Mouse (Mus musculus): ENCODE data around the gene D5Ertd579e. TPM values are rescaled to one million over a fixed set of nuclear protein-coding genes. Genes with fewer than 3 reads are reported as not detected.

The D5Ertd579e gene
- total RNA-seq, 2 experiments from 2014 or later = 100 to 103 TPM

DNA sequence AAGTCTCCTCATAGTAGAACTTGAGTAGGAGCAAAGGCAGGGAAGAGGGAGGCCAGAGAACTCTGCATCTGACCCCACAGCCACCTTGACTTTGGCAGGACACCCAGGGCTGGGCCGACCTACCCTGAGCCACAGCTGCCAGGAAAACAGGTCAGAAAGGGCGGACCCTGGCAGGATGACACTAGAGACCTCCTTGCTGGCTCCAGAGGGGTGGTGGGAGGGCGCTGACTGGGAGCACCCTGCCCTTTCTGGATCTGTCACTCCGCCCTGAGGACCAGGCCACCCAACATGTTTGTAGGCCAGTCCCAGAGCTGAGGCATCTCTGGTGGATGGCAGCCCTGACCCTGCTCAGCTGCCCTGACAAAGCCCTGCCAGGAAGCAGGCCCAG lies 33.3 kb upstream of the D5Ertd579e start:
- no peak for TF ChIP-seq CTCF (conservative IDR thresholded peaks at IDR 0.05)
- no peak overlapping the region for H3K4me3 ChIP-seq
- H3K27ac ChIP-seq = no peak overlapping the region
- no peak for DNase-seq (ENCODE audit: low spot score in 2 of 2)

DNA sequence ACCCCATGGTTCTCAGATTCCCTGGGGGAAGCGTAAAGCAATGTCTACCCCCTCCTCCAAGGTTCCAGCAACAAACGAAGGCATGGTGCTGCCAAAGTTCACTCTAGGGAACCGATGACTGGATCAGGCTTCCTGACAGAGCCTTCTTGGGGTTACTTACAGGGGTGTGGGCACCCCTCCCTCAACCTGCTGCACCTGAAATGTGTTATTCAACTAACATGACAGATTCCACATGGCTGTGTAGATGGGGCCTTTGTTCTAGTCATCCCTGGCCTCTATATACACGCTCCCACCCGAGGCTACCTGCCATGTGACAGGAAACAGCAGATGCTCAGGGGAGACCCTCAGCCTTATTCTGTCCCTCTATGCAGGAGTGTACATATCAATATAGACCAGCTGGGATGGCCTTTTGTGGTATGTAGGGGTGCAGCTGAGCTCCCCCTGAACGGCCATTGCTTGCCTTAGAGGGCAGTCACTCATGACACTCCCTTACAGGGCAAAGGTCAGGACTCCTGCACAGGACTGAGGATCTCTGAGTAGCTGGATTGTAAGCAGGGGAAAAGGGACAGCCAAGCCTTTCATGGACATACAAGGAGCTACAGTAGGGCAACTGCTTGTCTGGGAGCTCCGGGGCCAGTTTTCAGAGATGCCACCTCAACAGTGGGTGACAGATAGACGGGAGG lies 32.7 kb upstream of the D5Ertd579e start:
- Histone ChIP-seq H3K27ac (no peak overlapping the region), H3K4me3 (no peak overlapping the region)
- no peak for DNase-seq (ENCODE audit: low spot score in 2 of 2)
- TF ChIP-seq CTCF (conservative IDR thresholded peaks at IDR 0.05) = no peak

DNA sequence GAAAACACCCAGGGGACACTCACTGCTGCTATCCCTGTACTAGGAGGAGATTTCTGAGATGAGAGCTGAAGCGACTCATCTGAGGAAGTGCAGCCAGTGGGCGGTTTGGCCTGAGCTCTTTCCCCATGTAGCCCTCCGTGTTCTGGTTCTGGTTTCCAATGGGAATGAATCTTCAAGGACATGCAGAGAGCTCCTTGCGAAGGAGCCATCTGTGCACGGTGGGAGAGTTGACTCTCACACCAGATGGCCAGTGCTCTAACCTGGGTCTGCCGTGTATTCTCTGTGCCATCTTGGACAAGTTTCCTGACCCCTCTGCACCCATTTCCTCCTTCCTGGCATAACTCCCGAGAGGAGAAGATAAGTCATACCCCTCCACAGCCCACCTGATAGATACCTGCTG lies 32.0 kb upstream of the D5Ertd579e start:
- DNase-seq (ENCODE audit: low spot score in 2 of 2) = no peak
- Histone ChIP-seq H3K4me3 (no peak overlapping the region), H3K27ac (no peak overlapping the region)
- no peak for TF ChIP-seq CTCF (conservative IDR thresholded peaks at IDR 0.05)

DNA sequence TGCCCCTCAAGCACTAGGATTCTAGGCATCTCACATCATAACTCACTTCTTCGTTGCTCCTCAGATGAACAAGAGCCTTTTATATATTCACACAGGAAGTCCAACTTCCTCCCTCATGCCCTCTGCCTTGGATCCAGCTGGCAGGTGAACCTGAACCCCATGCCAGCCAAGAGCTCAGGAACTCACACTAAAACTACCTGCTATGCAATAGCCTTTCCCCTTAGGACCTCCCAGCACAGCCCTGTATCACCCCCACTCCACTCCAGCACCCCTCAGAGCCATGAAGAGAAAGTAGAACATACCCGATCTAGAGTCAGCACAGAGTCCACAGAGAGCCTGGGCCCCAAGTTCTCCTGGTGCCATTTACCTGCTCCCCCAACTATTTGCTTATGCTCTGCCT lies 31.3 kb upstream of the D5Ertd579e start:
- DNase-seq (ENCODE audit: low spot score in 2 of 2) = no peak
- Histone ChIP-seq H3K27ac (no peak overlapping the region), H3K4me3 (no peak overlapping the region)
- no peak for TF ChIP-seq CTCF (conservative IDR thresholded peaks at IDR 0.05)

DNA sequence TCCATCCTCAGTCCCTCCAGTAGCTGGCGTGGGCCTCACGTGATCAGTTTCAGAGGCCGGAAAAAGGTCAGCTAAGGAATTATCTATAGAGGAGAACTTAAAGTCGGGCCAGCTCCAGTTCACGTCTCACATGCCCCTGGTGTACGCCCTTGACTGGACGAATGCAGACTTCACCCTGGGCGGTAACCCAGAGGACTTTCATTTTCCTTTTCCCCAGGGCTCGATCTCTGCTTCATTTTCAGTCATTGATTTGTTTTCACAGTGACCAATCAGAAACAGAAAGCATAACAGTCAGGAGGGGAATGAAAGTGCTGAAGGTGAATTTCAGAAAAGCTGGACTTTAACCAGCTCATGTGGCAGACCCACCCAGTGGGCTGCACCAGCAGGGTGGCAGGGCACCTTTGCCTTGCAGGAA lies 30.6 kb upstream of the D5Ertd579e start:
- TF ChIP-seq CTCF (conservative IDR thresholded peaks at IDR 0.05) = no peak
- Histone ChIP-seq H3K4me3 (no peak overlapping the region), H3K27ac (no peak overlapping the region)
- DNase-seq (ENCODE audit: low spot score in 2 of 2) = no peak

DNA sequence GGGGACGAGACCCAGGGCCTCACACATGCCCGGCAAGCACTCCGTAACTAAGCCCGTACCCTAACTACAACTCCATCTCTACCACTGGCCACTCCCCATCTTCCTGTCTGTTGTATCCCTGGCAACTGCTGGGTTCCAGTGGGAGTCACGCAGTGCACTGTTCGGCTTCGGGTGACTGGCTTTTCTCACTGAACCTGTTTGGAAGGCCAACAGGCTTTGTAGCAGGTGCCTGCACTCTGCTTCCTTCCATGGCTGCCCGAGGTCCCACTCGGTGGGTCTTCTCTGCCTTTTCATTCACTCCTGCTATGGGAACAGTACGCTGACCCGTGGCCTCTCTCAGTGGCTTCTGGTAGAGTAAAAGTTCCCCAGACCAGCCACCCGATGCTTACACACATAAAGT lies 30.0 kb upstream of the D5Ertd579e start:
- no peak for TF ChIP-seq CTCF (conservative IDR thresholded peaks at IDR 0.05)
- DNase-seq (ENCODE audit: low spot score in 2 of 2) = no peak
- Histone ChIP-seq H3K4me3 (no peak overlapping the region), H3K27ac (no peak overlapping the region)

DNA sequence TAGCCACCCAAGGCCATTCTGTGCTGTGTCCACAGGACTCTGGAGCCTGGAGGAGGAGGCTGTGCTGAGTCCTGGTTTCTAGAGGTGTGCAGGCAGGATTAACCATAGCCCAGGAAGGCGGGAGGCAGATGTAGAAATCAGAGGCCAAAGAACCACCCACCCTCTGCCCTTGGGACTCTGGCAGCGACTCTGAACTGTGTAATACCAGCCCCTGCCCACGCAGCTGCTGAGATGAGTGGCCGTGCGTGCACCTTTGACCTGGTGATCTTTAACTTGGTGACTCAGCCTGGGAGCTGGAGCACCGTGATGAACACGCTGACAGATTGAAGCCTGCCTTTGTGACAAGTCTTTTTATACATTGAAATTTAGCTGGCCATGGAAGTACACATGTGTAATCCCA lies 28.4 kb upstream of the D5Ertd579e start:
- no peak for DNase-seq (ENCODE audit: low spot score in 2 of 2)
- Histone ChIP-seq H3K4me3 (no peak overlapping the region), H3K27ac (no peak overlapping the region)
- TF ChIP-seq CTCF (conservative IDR thresholded peaks at IDR 0.05) = no peak

DNA sequence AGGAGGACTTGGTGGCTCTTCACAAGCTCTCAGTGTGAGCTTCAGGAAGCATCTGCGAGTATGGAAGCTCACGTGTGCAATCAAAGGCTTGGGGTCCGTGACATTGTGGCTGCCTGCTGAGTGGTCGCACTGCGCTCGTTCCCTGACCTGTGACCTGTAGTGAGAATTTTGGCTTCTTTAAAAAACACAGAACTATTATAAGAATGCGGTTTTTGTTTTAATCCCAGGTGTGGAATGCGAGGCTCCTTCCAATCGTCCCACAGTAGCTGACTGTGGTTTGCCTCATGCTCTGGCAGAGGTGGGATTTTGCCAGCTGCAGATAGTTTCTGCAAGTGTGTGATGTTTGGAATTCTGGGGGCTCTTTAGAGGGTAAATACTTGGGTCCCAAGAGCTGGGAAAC lies 27.5 kb upstream of the D5Ertd579e start:
- no peak for TF ChIP-seq CTCF (conservative IDR thresholded peaks at IDR 0.05)
- Histone ChIP-seq H3K4me3 (no peak overlapping the region), H3K27ac (no peak overlapping the region)
- DNase-seq (ENCODE audit: low spot score in 2 of 2) = no peak

DNA sequence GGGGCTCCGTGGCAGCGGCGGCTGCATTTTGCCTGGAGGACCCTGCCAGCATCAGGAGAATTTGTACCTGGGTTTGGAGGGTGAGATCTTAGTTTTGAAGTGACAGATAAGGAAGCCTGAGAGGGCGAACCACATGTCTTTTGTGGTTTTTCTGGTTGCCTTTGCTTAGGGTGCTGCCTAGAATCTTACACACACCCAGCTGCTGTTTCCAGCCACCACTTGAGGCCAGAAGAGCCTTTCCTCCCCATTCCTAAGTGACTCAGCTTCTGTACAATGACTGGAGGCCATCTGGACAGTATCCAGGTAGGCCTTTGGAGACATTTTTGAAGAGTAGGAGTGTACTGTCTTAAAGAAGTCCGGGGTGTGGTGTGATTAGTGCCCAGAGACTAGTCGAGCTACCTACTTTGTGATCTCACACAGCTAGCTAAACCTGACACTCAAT lies 26.6 kb upstream of the D5Ertd579e start:
- Histone ChIP-seq H3K27ac (no peak overlapping the region), H3K4me3 (no peak overlapping the region)
- no peak for TF ChIP-seq CTCF (conservative IDR thresholded peaks at IDR 0.05)
- no peak for DNase-seq (ENCODE audit: low spot score in 2 of 2)

DNA sequence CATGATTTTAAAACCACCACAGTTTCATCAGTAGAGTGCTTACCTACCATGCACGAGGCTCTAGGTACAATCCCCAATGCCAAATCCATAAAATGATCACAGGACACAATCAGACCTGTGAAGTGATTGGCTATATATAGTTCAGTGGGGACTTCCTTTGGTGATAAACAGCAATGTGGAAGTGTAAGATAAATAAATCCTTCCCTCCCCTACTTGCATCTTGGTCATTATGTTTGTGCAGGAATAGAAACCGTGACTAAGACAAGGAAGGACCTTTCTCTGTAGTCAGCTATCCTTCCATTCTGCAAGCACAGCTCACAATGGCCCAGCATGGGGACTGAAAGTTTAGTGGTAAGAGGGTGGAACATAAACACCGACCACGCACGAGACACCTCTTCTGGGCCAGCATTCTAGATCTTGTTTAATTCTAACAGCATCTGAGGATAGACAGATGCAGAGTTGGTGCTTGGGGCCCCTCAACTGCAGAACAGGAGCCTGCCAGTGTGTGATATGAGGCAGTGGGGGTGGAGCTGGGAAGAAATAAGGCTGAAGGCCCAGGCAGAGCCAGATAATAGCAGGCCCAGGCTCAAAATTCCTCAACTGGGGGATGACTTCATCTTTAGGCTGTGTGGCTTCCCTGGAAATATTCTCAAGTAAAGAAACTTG lies 25.0 kb upstream of the D5Ertd579e start:
- DNase-seq (ENCODE audit: low spot score in 2 of 2) = no peak

DNA sequence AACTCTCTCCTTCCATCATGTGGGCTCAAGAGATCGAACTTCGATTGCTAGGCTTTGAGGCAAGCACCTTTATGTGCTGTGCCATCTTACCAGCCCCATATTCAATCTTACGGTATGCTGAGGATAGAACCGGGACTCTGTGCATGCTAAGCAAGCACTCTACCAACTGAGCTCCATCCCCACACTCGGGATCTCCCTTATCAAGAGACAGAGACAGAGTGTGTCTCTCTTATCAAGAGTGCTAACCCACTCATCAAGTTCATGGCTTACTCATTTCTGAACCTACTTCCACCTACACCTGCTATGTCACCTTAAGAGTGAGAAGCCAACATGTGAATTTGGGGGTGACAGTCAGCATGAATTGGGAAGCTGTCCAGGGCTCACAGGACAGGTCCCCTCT lies 24.4 kb upstream of the D5Ertd579e start:
- Histone ChIP-seq H3K4me3 (no peak overlapping the region), H3K27ac (no peak overlapping the region)
- DNase-seq (ENCODE audit: low spot score in 2 of 2) = no peak
- TF ChIP-seq CTCF (conservative IDR thresholded peaks at IDR 0.05) = no peak

More for the DNA sequence above, 25.0 kb upstream of the D5Ertd579e start:
- Histone ChIP-seq H3K4me3 (no peak overlapping the region), H3K27ac (no peak overlapping the region)
- no peak for TF ChIP-seq CTCF (conservative IDR thresholded peaks at IDR 0.05)

DNA sequence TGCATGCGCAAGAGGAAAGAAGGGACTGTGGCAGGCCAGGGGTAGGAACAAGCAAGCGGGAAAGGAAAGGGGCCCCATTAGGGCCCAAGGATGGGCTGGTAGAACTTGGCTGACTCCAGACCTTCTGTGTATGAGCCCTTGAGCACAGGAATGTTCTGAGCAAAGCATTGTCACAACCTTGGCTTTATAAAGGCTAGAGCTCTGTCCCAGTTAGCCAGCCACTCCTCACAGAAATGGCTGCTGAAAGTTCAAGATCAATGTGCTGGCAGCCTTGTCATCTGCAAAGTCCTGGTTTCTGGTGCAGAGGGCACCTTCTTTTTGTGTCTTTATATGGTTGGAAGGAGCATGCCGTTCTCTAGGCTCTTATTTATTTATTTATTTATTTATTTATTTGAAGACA lies 23.8 kb upstream of the D5Ertd579e start:
- no peak overlapping the region for H3K4me3 ChIP-seq
- TF ChIP-seq CTCF (conservative IDR thresholded peaks at IDR 0.05) = no peak
- DNase-seq (ENCODE audit: low spot score in 2 of 2) = no peak
- H3K27ac ChIP-seq = no peak overlapping the region

DNA sequence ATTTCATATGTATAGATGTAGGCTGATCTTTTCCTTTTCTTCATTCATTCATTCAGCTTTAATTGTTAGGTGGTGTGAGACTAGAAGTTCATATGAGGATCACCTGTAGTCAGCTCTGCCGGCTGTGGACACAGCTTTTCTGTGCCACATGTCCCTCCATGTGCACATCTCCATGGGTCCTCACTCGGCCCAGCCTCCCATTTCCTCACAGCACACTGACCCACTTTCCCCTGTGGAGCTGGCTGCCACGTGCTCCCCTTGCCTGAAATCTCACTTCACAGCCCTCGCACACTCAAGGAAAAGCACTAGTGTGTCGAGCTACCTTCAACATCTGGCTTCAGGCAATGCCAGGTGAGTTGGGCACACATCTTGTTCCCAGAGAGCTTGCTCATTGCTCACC lies 23.3 kb upstream of the D5Ertd579e start:
- no peak for TF ChIP-seq CTCF (conservative IDR thresholded peaks at IDR 0.05)
- Histone ChIP-seq H3K4me3 (no peak overlapping the region), H3K27ac (no peak overlapping the region)
- DNase-seq (ENCODE audit: low spot score in 2 of 2) = no peak

DNA sequence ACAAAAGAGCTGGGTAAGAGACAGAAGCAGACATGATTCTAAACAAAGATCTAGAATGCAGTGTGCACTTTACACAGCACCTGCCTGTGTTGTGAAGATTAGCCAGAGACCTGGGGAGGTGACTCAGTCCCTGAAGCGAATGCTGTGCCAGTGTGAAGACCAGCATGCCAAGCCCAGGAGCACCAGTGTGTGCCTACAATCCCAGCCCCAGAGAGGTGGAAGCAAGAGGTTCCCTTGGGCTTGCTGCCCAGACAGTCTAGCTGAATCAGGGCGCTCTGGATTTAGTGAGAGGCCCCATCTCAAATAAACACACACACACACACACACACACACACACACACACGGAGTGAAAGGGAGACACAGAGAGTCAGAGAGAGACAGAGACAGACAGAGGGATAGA lies 22.1 kb upstream of the D5Ertd579e start:
- DNase-seq (ENCODE audit: low spot score in 2 of 2) = no peak
- H3K27ac ChIP-seq = no peak overlapping the region
- no peak overlapping the region for H3K4me3 ChIP-seq
- TF ChIP-seq CTCF (conservative IDR thresholded peaks at IDR 0.05) = no peak

All from layer of hippocampus, adult 2 months (tissue).